Mouse (Mus musculus) layer of hippocampus, postnatal 14 days (tissue): ENCODE results near the gene Rpl26. TPM values are rescaled to one million over a fixed set of nuclear protein-coding genes. Genes with fewer than 3 reads are reported as not detected.

Experiments
- DNase-seq, 2 experiments: peaks; one replicate each; pipeline ENCODE4 v3.0.0; 2021 to 2022; ENCODE audit warnings: low spot score in 2 of 2, mixed read lengths in 1 of 2
- total RNA-seq, 2 experiments: library from RNA; stranded (reverse); gene quantifications; 2 replicates each; pipeline ENCODE4 v1.2.3; 2021

Rpl26 gene
- total RNA-seq, 2 experiments from 2014 or later: 611 to 652 TPM

GRCm38 (mm10) chr11:68888253-68888652 is 13.1 kb upstream of the Rpl26 start, which contains the start of gene Rnf222:
TSS of gene Rnf222 (plus strand) at chr11:68888553.
- DNase-seq: no peak

GRCm38 (mm10) chr11:68888653-68889052 is 12.7 kb upstream of the Rpl26 start:
- no peak for DNase-seq

- no peak for DNase-seq
These were observed 10.8 kb upstream of the Rpl26 start for GRCm38 (mm10) chr11:68890625-68891024.

GRCm38 (mm10) chr11:68891823-68892222 is 9.6 kb upstream of the Rpl26 start:
- no peak for DNase-seq

- DNase-seq: no peak
These were observed 9.1 kb upstream of the Rpl26 start for GRCm38 (mm10) chr11:68892233-68892832.

GRCm38 (mm10) chr11:68893911-68894464 is 7.4 kb upstream of the Rpl26 start:
- DNase-seq: no peak

- no peak for DNase-seq
These were observed 5.1 kb upstream of the Rpl26 start for GRCm38 (mm10) chr11:68896247-68896646.

- no peak for DNase-seq
These were observed 4.3 kb upstream of the Rpl26 start for GRCm38 (mm10) chr11:68897120-68897519.

- DNase-seq: no peak
These were observed 3.5 kb upstream of the Rpl26 start for GRCm38 (mm10) chr11:68897838-68898237.

- no peak for DNase-seq
These were observed 2.6 kb upstream of the Rpl26 start for GRCm38 (mm10) chr11:68898790-68899189.

- DNase-seq: no peak
These were observed 1.6 kb upstream of the Rpl26 start for GRCm38 (mm10) chr11:68899815-68900214.

GRCm38 (mm10) chr11:68900519-68901350 is 648 bp upstream of the Rpl26 start:
- DNase-seq: peak in 1 of 2 experiments; percentile 16

GRCm38 (mm10) chr11:68902047-68902364 is 623 bp downstream of the Rpl26 start:
- no peak for DNase-seq

- no peak for DNase-seq
These were observed 984 bp downstream of the Rpl26 start for GRCm38 (mm10) chr11:68902367-68902766.

- DNase-seq: no peak
These were observed 1.4 kb downstream of the Rpl26 start for GRCm38 (mm10) chr11:68902823-68903222.

- no peak for DNase-seq
These were observed 2.4 kb downstream of the Rpl26 start for GRCm38 (mm10) chr11:68903775-68904174.

- DNase-seq: peak; percentile 74 to 83
These were observed 3.2 kb downstream of the Rpl26 start for GRCm38 (mm10) chr11:68904375-68905137.

GRCm38 (mm10) chr11:68905138-68905531 is 3.8 kb downstream of the Rpl26 start:
- no peak for DNase-seq

GRCm38 (mm10) chr11:68905665-68906460 is 4.5 kb downstream of the Rpl26 start:
- no peak for DNase-seq

- DNase-seq: no peak
These were observed 5.0 kb downstream of the Rpl26 start for GRCm38 (mm10) chr11:68906461-68906790.

GRCm38 (mm10) chr11:68907251-68907650 is 5.9 kb downstream of the Rpl26 start:
- DNase-seq: no peak
